Mouse (Mus musculus) gastrocnemius, postnatal 14 days (tissue): ENCODE measurements around the gene Rabggtb. TPM values are rescaled to one million over a fixed set of nuclear protein-coding genes. Genes with fewer than 3 reads are reported as not detected.
"Not testable (repeated sequence)": the region's sequence is repeated elsewhere in the genome, so short reads cannot be mapped to it uniquely, and the experiment has no call there.

Experiments
- DNase-seq: peaks from one replicate; pipeline ENCODE4 v3.0.0; 2021; ENCODE audit warnings: mixed read lengths
- intact Hi-C: fragments of 180-260 bp; cut with DNase I; formaldehyde crosslinking; loops from one replicate; pipeline ENCODE4 v1.15.1; 2025; ENCODE audit warnings: low total_unique reads
- total RNA-seq, 2 experiments: library from RNA; stranded (reverse); gene quantifications; 2 replicates each; pipeline ENCODE4 v1.2.3; 2021

Rabggtb gene
- total RNA-seq, 2 experiments from 2014 or later: 65.8 to 72.5 TPM

DNA sequence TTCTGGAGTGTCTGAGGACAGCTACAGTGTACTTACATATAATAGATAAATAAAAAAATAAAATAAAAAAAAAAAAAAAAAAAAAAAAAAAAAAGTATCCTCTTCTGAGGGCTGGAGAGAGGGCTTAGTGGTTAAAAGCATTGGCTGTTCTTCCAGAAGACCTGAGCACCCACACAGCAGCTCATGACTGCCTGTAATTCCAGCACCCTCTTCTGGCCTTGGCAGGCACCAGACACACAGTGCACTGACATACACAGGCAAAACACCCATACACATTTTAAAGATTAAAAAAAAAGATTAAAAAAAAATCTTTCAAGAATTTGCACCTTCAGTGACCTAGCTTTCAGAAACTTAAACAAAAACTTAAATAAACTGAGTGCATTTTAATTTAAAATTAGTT, 26.5 kb downstream of the Rabggtb start:
- intact Hi-C loops: no loop called here
- DNase-seq: no peak

DNA sequence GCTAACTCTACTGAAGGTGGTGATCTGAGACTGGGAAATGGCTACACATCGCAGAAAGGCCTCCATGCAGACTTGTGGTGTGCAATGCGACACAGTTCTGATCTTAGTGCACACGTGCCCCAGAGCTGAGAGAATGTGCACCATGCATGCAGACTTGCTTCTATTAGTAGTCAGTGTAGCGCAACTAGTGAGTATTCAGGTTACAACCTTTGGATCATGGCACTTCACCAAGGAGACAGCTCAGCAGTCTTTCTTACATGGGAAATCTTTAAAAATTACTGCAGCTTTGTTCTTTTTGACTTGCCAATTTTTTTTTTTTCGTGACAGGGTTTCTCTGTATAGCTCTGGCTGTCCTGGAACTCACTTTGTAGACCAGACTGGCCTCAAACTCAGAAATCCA, 41.4 kb downstream of the Rabggtb start:
- intact Hi-C loops: no loop called here
- DNase-seq: no peak

DNA sequence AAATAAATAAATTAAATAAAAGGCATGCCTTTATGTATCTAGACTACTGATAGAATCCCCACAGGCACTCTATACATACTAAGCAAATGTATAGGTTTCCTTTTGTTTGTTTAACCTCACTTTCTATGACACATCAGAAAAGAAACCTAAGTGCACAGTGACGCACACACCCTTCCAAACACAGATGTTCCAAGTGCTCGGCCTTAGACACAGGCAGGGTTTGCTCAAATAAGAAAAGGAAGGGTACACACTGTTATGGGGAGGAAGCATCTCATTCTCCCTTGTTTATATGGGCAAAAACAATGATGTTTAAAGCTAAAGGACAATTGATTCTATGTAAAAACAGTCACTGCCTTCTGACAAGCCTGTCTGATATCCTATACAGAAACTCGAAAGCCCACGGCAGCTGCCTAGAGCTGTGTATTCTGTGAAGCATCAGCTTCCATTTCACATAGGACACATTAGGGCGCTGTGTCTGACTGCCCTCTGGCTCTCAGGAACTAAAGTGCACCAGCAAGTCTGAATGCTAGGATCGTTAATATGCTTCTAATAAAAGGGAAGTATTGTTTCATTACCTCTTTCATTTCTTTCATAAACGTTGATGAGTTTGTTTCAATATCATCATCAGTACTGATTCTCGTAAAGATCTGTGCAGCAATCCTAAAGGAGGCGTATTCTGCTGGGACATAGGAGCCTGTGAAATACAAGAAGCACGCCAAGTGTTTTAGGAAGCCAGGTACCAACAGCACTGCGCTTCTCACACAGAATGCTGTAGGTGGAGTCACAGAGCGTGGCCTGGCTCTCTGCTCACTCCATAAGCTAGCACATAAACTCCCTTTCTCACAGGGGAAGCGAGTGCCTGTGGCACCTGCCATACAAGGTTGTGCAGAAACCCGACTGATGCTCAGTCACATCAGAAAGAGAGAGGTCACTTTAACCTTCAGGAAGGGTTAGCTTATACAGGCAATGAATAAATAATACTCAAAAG, 45.4 kb downstream of the Rabggtb start:
- DNase-seq: no peak
- intact Hi-C loops: no loop called here

DNA sequence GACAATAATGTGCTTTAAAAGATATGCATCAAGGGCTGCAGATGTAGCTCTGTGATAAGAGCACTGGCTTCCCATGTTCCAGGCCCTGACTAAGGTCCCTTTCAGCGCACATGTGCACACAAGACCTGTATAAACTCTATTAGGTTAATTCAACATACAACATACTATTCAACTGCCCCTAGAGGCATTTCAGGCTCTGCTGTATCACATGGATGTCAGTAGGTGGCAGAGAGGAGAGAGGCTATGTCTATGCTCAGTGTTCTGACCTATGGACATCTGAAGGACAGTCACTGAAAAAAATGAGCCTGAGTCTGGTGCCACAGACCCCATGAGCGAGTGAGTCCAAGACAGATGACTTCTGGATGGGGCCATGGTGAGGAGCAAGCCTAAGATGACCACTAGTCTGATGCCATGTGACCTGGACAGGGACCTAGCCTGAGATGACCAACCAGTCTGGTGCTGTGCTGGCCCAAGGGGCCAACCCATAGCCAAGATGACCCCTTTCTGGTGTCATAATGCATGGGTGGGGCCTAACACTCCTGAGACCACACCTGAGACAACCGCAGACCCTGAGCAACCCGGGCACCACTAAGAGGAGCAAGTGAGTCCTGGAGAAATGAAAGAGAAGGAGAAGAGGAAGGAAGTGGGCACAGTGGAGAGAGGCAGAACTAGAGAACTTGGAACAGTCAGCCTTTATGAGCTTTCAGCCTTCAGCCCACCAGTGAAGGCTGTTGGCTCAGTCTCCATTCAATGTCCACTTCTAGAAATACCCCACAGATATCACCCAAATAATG, 48.0 kb downstream of the Rabggtb start:
- intact Hi-C loops: no loop called here
- DNase-seq: no peak

DNA sequence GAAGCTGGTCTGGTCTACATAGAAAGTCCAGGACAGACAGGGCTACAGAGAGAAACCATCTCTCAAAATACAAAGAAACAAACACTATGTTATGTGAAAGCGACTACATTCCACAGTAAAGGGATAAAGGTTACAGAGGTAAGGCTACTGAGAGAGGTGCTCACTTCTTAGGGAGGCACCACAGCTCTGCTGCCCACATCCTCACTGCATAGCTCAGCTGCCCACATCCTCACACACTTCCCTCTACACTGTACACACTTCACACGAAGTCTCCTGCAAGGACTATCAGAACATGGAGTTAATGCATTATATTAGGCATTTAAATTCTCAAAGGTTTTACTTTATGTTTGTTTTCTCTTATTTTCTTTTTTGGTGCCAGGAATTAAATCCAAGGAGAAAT, 49.0 kb downstream of the Rabggtb start:
- DNase-seq: no peak
- intact Hi-C loops: no loop called here

DNA sequence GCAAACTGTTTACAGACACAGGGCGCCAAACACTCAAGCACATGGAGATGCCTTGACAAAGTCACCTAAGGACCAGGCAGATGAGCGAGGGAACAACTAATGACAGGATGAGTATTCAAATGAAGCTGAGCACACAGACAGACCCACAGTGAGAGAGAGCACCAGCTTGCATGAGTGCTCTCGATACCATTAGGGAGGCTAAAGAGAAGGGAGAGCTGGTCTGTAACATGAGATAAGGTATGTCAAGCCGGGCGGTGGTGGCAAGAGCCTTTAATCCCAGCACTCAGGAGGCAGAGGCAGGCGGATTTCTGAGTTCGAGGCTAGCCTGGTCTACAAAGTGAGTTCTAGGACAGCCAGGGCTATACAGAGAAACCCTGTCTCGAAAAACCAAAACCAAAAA, 52.4 kb downstream of the Rabggtb start:
- DNase-seq, intact Hi-C loops: not testable (repeated sequence)

DNA sequence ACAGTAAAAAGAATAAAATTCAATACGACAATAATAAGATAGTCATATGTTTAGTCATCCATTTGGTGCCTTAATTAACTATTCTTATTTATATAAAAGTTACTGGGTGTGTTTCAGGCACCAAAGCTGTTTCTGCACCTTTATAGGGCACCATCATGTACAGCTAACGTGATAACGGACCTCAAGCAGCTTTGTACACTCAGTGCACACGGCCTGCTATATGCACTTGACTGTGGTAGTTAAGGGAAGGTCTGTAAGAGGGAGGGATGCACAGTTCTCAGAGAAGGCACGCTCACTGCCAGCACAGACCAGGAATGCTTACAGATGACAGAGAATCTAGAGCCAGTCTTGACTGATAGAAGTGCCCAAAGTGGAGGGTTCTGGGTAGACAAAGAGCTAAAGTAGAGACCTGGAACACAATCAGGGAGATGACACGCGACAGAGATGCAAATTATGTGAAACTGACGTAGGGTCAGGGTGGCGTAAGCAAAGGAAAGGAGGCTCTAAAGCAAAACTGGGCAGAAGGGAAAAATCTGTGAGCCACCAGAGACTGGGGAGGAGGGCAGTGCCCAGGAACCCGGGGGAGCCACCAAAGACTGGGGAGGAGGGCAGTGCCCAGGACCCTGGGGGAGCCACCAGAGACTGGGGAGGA, 54.3 kb downstream of the Rabggtb start:
- DNase-seq: no peak
- intact Hi-C loops: no loop called here

Other genes starting within 250 kb of the Rabggtb start
- 1 to 10 TPM; 2.9 to 4.4 TPM for gene St6galnac3, start 187.8 kb downstream of the Rabggtb start, total RNA-seq
- not detected for gene Asb17, start 68.8 kb downstream of the Rabggtb start, total RNA-seq
- gene Msh4, start 6.9 kb downstream of the Rabggtb start, total RNA-seq: under 1 TPM; 0.09 to 0.10 TPM
- gene Acadm, start 31.6 kb upstream of the Rabggtb start, total RNA-seq: 100 to 1,000 TPM; 233 to 329 TPM
- gene Slc44a5, start 60.4 kb upstream of the Rabggtb start, total RNA-seq: under 1 TPM; 0.47 to 0.53 TPM